Mouse (Mus musculus) left cerebral cortex, postnatal 25 days (tissue): ENCODE measurements at regions not wholly inside any gene's neighbourhood (a gene's known extent, or its start where the extent isn't known, plus 50 kb on each side); places are given as distances from the start of the nearest gene placed in this dataset.

Source experiments
- DNase-seq, 2 experiments: peaks; one replicate each; pipeline ENCODE4 v3.0.0; 2022; ENCODE audit warnings: low spot score in 2 of 2, mixed read lengths in 1 of 2
- intact Hi-C: fragments of 180-260 bp; cut with DNase I; formaldehyde crosslinking; loops from one replicate; pipeline ENCODE4 v1.15.1; 2025

DNA sequence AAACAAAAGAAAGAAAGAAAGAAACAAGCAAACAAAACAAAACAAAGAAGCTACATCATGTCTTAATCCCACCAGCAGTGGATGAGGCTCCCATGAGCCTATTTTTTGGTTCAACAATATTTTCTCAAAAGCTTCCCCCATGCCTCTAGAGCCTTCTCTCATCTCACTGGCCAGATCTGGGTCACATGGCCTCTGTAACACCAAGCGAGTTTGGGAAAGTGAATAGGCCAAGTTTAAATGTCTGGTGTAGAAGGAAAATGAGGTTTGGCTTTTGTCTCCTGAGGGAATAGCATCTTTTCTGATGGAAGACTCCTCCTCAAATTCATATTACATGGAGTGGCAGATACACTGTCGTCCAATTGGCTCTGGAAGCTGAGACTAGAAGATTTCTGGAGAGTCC, 78.2 kb upstream of the Magi3 start:
- DNase-seq = no peak
- intact Hi-C loops = no loop called here

DNA sequence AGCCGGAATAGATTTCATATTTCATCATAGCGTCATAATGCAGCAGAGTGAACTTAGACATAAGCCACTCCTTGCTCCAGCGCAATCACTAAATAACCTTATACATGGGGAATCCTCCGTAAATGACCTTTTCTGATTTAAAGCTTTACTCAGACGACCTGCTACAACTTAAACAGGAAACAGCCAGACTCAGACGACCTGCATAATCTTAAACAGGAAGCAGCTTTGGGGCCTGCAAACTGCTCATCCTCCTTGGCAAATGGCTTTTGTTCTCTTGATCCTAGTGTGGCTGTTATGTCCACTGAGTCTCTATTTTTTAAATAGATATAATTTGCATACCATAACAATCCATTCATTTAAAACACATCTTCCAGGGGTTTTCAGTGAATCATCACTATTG, 76.9 kb upstream of the Magi3 start:
- intact Hi-C loops = no loop called here
- DNase-seq = no peak

DNA sequence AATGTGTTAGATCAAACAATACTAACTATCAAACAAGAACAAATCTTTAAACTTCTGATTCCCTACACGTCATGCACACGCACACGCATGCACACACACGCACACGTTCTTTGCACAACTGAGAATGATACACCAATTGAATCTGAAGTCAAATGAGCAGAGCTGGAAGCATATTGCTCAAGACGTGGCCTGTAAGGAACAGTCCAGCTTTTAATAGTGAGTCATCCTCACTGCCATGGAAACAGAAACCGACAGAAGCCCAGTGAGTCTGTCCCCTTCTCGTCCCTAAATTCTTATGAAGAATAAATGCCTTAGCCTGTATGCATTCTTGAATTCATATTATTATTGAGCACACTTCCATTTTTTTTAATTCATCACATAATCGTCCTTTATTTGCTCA, 75.7 kb upstream of the Magi3 start:
- intact Hi-C loops = no loop called here

GRCm38 (mm10) chr3:104295015-104295719, 75.0 kb upstream of the Magi3 start:
- intact Hi-C loops = no loop called here
- peak in 1 of 2 experiments; percentile 58 for DNase-seq

More for the DNA sequence above, 75.7 kb upstream of the Magi3 start:
- DNase-seq = no peak

DNA sequence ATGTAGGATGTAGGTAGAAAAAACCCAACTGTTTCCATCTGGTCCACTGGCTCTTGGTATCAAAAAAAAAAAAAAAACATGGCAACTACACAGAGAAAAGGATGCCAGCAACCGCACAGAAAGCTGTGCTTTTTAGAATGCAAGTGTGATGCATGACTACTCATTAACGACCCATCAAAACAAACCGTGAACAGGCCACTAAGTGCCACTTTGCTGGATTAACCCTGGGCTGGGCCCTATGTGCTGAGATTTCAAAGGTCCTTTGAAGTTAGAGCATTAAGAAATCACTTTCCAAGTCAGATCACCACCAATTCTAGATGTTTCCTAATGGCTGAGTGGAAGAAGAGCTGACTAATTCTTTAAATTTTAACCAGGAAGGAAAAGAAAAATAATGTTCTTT, 73.7 kb upstream of the Magi3 start:
- no peak for DNase-seq
- intact Hi-C loops = no loop called here

GRCm38 (mm10) chr3:104288970-104289680, 69.0 kb upstream of the Magi3 start:
- no peak for DNase-seq
- intact Hi-C loops = no loop called here

DNA sequence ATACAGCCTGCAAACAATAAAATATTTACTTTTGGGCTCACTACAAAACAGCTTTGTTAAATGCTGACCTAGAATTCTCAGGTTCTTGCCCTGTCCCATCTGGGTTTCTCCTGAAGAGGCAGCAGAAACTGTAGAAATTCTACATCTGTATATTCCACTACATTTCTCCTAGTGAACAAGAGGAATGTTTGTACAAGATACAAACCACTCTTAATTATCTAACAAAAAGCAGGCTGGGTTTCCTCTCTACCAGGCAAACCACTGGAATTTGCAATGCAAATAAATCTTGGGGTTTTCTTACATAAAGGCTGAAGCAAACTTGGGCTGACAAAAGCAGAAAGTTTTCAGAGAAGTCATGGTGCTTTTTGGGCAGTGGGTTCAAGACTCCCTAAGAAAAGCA, 67.7 kb upstream of the Magi3 start:
- DNase-seq = no peak

DNA sequence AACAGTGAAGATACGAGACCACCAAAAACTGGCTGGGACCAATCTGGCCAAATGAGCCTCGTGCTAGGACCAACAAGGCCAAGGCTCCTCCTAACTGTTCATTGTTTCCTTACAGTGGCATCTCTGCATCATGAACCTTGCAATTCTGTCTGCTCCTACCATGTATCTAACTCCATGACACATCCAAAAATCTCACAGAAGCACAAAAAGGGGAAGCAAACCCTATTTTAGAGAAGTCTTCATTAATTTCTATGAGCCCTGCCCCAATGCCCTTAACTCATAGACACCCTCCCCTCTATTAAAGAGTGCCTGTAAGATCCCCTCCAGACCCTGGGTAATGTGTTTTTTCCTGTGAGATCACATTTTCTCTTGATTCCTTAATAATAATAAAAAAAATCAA, 64.8 kb upstream of the Magi3 start:
- no peak for DNase-seq
- intact Hi-C loops = no loop called here

More for the DNA sequence above, 67.7 kb upstream of the Magi3 start:
- intact Hi-C loops = no loop called here

- intact Hi-C loops = no loop called here
Observed at GRCm38 (mm10) chr3:104283855-104284254, 63.7 kb upstream of the Magi3 start.

GRCm38 (mm10) chr3:104279505-104279904, 59.3 kb upstream of the Magi3 start:
- intact Hi-C loops = no loop called here
- DNase-seq = no peak

More at GRCm38 (mm10) chr3:104283855-104284254, 63.7 kb upstream of the Magi3 start:
- DNase-seq = peak in 1 of 2 experiments; percentile 26

DNA sequence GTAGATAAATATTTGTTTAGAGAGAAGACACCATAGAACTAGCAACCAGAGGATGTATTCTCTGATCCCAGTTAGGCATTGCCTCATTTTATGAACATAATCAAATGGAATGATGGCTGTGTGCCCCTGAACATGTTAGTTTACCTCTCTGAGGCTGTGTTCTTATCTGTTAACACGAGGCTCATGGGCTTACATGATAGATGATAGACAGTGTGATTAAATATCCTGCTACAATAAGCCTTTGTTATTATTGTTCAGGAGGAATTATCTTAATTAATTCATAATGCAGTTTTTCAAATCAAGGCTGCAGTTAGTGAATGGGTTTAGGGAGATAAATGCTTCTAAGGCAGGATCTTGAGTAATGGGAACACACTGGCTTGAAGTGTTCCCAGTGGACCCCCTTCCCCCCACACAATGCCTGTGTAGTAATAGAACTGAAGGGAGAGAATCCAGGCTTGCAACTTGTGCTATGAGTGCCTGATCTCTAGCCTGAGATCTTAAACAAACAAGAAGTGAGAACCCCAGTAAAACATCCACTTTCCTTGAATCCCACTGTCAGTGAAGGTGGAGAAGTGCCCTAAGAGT, 54.6 kb upstream of the Magi3 start:
- DNase-seq = no peak
- intact Hi-C loops = no loop called here

DNA sequence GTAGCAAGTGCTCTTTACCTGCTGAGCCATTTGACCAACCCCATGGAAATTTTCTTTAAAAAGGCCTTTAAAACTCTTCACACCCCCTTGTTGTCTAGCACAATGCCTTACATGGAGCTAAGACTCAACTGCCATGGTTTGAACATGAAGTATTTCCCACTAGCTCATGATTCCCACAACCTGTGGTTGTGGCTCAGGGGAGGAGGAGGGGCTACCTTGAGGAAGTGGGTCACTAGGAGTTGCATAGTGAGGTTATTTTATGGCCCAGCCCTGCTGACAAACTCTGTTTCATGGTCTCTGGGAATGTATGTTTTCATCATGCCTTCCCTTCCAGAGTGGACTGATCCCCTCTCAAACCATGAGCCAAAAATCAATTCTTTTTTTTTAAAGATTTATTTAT, 53.9 kb upstream of the Magi3 start:
- no peak for DNase-seq
- intact Hi-C loops = no loop called here
